Mouse (Mus musculus): ENCODE data around the gene Cabp7. TPM values are rescaled to one million over a fixed set of nuclear protein-coding genes. Genes with fewer than 3 reads are reported as not detected.

Cabp7 gene
- total RNA-seq (2014; rRNA removed) (not detected in 2 replicates), polyA plus RNA-seq (2012; rRNA removed) (not detected in 2 replicates)

- Histone ChIP-seq H3K27me3 (ENCODE audit: control insufficient read depth, insufficient read depth, low read length) (peaks cover 13% of the 10 kb centered on the region; the same call in 1 of the 2 replicates), H3K27ac (replicated peaks; ENCODE audit: insufficient read depth, low read depth, low read length) (no peak within 1 kb of the TSS), H3K79me2 (ENCODE audit: control insufficient read depth, insufficient read depth, low read length) (no peaks in the 10 kb centered on the region), H3K4me3 (ENCODE audit: insufficient read depth, low read depth, low read length) (no peak within 1 kb of the TSS), H3K36me3 (ENCODE audit: control insufficient read depth, insufficient read depth, low read length) (no peaks in the 10 kb centered on the region), H3K9ac (ENCODE audit: low read depth, low read length) (no peak within 1 kb of the TSS), H3K4me1 (ENCODE audit: control insufficient read depth, insufficient read depth, low read length) (no peaks in the 10 kb centered on the region)
- DNase-seq (ENCODE audit: extremely low read depth, low read depth, low spot score), result no peak
- TF ChIP-seq POLR2A (IDR thresholded peaks at IDR 0.05; ENCODE audit: extremely low read depth, insufficient read depth, low read length), result no peak
- no peak for TF ChIP-seq CTCF (IDR thresholded peaks at IDR 0.05; ENCODE audit: low read depth, low read length)
- 3% methylated on average over 43 of the region's 73 CpGs for WGBS
Measured at GRCm38 (mm10) chr11:4746733-4747132, at the start of gene Cabp7. TSS of gene Cabp7 (minus strand) at chr11:4746778.

GRCm38 (mm10) chr11:4793006-4793405 is 46.4 kb upstream of the Cabp7 start:
- Histone ChIP-seq H3K4me3 (ENCODE audit: insufficient read depth, low read depth, low read length) (no peak overlapping the region), H3K27me3 (ENCODE audit: control insufficient read depth, insufficient read depth, low read length) (no peaks in the 10 kb centered on the region), H3K9ac (ENCODE audit: low read depth, low read length) (no peak overlapping the region), H3K4me1 (ENCODE audit: control insufficient read depth, insufficient read depth, low read length) (no peaks in the 10 kb centered on the region), H3K27ac (replicated peaks; ENCODE audit: insufficient read depth, low read depth, low read length) (no peak overlapping the region), H3K79me2 (ENCODE audit: control insufficient read depth, insufficient read depth, low read length) (no peaks in the 10 kb centered on the region), H3K36me3 (ENCODE audit: control insufficient read depth, insufficient read depth, low read length) (peaks cover 46% of the 10 kb centered on the region)
- DNase-seq (ENCODE audit: extremely low read depth, low read depth, low spot score), result no peak
- TF ChIP-seq POLR2A (IDR thresholded peaks at IDR 0.05; ENCODE audit: extremely low read depth, insufficient read depth, low read length) (no peak), CTCF (IDR thresholded peaks at IDR 0.05; ENCODE audit: low read depth, low read length) (no peak)
- 86% methylated on average over 3 of the region's 3 CpGs for WGBS

GRCm38 (mm10) chr11:4791549-4791948 is 45.0 kb upstream of the Cabp7 start:
- Histone ChIP-seq H3K4me3 (ENCODE audit: insufficient read depth, low read depth, low read length) (no peak overlapping the region), H3K36me3 (ENCODE audit: control insufficient read depth, insufficient read depth, low read length) (peaks cover 51% of the 10 kb centered on the region), H3K27me3 (ENCODE audit: control insufficient read depth, insufficient read depth, low read length) (no peaks in the 10 kb centered on the region), H3K9ac (ENCODE audit: low read depth, low read length) (no peak overlapping the region), H3K27ac (replicated peaks; ENCODE audit: insufficient read depth, low read depth, low read length) (no peak overlapping the region), H3K4me1 (ENCODE audit: control insufficient read depth, insufficient read depth, low read length) (no peaks in the 10 kb centered on the region), H3K79me2 (ENCODE audit: control insufficient read depth, insufficient read depth, low read length) (no peaks in the 10 kb centered on the region)
- no peak for TF ChIP-seq CTCF (IDR thresholded peaks at IDR 0.05; ENCODE audit: low read depth, low read length)
- TF ChIP-seq POLR2A (IDR thresholded peaks at IDR 0.05; ENCODE audit: extremely low read depth, insufficient read depth, low read length), result no peak
- WGBS, result 88% methylated on average over 6 of the region's 6 CpGs
- no peak for DNase-seq (ENCODE audit: extremely low read depth, low read depth, low spot score)

- Histone ChIP-seq H3K4me1 (ENCODE audit: control insufficient read depth, insufficient read depth, low read length) (no peaks in the 10 kb centered on the region), H3K27ac (replicated peaks; ENCODE audit: insufficient read depth, low read depth, low read length) (no peak overlapping the region), H3K36me3 (ENCODE audit: control insufficient read depth, insufficient read depth, low read length) (peaks cover 56% of the 10 kb centered on the region), H3K9ac (ENCODE audit: low read depth, low read length) (no peak overlapping the region), H3K27me3 (ENCODE audit: control insufficient read depth, insufficient read depth, low read length) (no peaks in the 10 kb centered on the region), H3K4me3 (ENCODE audit: insufficient read depth, low read depth, low read length) (no peak overlapping the region), H3K79me2 (ENCODE audit: control insufficient read depth, insufficient read depth, low read length) (no peaks in the 10 kb centered on the region)
- WGBS, result 86% methylated on average over 5 of the region's 5 CpGs
- no peak for DNase-seq (ENCODE audit: extremely low read depth, low read depth, low spot score)
- TF ChIP-seq CTCF (IDR thresholded peaks at IDR 0.05; ENCODE audit: low read depth, low read length), result no peak
Measured at GRCm38 (mm10) chr11:4789691-4790090, 43.1 kb upstream of the Cabp7 start.

GRCm38 (mm10) chr11:4784629-4785142 is 38.1 kb upstream of the Cabp7 start:
- H3K4me3 ChIP-seq (ENCODE audit: insufficient read depth, low read depth, low read length), result no peak overlapping the region
- H3K27ac ChIP-seq (replicated peaks; ENCODE audit: insufficient read depth, low read depth, low read length), result no peak overlapping the region
- no peak for TF ChIP-seq POLR2A (IDR thresholded peaks at IDR 0.05; ENCODE audit: extremely low read depth, insufficient read depth, low read length)
- TF ChIP-seq CTCF (IDR thresholded peaks at IDR 0.05; ENCODE audit: low read depth, low read length), result no peak
- 77% methylated on average over 5 of the region's 5 CpGs for WGBS
- DNase-seq (ENCODE audit: extremely low read depth, low read depth, low spot score), result no peak
- no peak overlapping the region for H3K9ac ChIP-seq (ENCODE audit: low read depth, low read length)
- peaks cover 50% of the 10 kb centered on the region for H3K36me3 ChIP-seq (ENCODE audit: control insufficient read depth, insufficient read depth, low read length)
- no peaks in the 10 kb centered on the region for H3K27me3 ChIP-seq (ENCODE audit: control insufficient read depth, insufficient read depth, low read length)
- no peaks in the 10 kb centered on the region for H3K4me1 ChIP-seq (ENCODE audit: control insufficient read depth, insufficient read depth, low read length)
- H3K79me2 ChIP-seq (ENCODE audit: control insufficient read depth, insufficient read depth, low read length), result no peaks in the 10 kb centered on the region

- no peaks in the 10 kb centered on the region for H3K79me2 ChIP-seq (ENCODE audit: control insufficient read depth, insufficient read depth, low read length)
- H3K9ac ChIP-seq (ENCODE audit: low read depth, low read length), result no peak overlapping the region
- no peaks in the 10 kb centered on the region for H3K27me3 ChIP-seq (ENCODE audit: control insufficient read depth, insufficient read depth, low read length)
- no peak for TF ChIP-seq CTCF (IDR thresholded peaks at IDR 0.05; ENCODE audit: low read depth, low read length)
- TF ChIP-seq POLR2A (IDR thresholded peaks at IDR 0.05; ENCODE audit: extremely low read depth, insufficient read depth, low read length), result no peak
- no peak overlapping the region for H3K4me3 ChIP-seq (ENCODE audit: insufficient read depth, low read depth, low read length)
- 94% methylated on average over 3 of the region's 3 CpGs for WGBS
- no peak overlapping the region for H3K27ac ChIP-seq (replicated peaks; ENCODE audit: insufficient read depth, low read depth, low read length)
- H3K36me3 ChIP-seq (ENCODE audit: control insufficient read depth, insufficient read depth, low read length), result peaks cover 44% of the 10 kb centered on the region
- no peak for DNase-seq (ENCODE audit: extremely low read depth, low read depth, low spot score)
- H3K4me1 ChIP-seq (ENCODE audit: control insufficient read depth, insufficient read depth, low read length), result no peaks in the 10 kb centered on the region
Measured at GRCm38 (mm10) chr11:4783116-4783515, 36.5 kb upstream of the Cabp7 start.

Data from liver, adult 2 months (tissue).